Mouse (Mus musculus): Measurements from ENCODE around the gene Btbd3. TPM values are rescaled to one million over a fixed set of nuclear protein-coding genes. Genes with fewer than 3 reads are reported as not detected.
A peak's percentile ranks its signal among the peaks of the same experiment; 100 is the strongest.

Btbd3 gene
- polyA plus RNA-seq, 1 experiment from 2014 or later = 29.2 TPM

GRCm38 (mm10) chr2:138406703-138407102 is 150.3 kb downstream of the Btbd3 start:
- no peak overlapping the region for H3K9ac ChIP-seq (replicated peaks)
- H3K9me3 ChIP-seq = no peaks in the 10 kb centered on the region
- H3K27me3 ChIP-seq = no peaks in the 10 kb centered on the region
- H3K4me1 ChIP-seq (replicated peaks) = peaks cover 10% of the 10 kb centered on the region
- H3K4me3 ChIP-seq (replicated peaks) = no peak overlapping the region
- ATAC-seq = peak; percentile 47
- no peaks in the 10 kb centered on the region for H3K36me3 ChIP-seq
- peak overlapping the region; percentile 58; the same call in 1 of the 2 replicates for H3K27ac ChIP-seq
- no peak overlapping the region for H3K4me2 ChIP-seq (replicated peaks)

- Histone ChIP-seq H3K9ac (replicated peaks) (no peak overlapping the region), H3K4me1 (replicated peaks) (0 out of 2 replicates have a peak, but pooled peaks cover 4% of the 10 kb centered on the region), H3K27ac (no peak overlapping the region), H3K27me3 (no peaks in the 10 kb centered on the region), H3K9me3 (no peaks in the 10 kb centered on the region), H3K4me2 (replicated peaks) (no peak overlapping the region), H3K4me3 (replicated peaks) (no peak overlapping the region), H3K36me3 (no peaks in the 10 kb centered on the region)
- 37% methylated on average over 5 of the region's 5 CpGs for WGBS
- no peak for ATAC-seq
These were observed 156.2 kb downstream of the Btbd3 start for GRCm38 (mm10) chr2:138412537-138412936.

GRCm38 (mm10) chr2:138422321-138422720 is 166.0 kb downstream of the Btbd3 start:
- Histone ChIP-seq H3K4me3 (replicated peaks) (no peak overlapping the region), H3K4me2 (replicated peaks) (no peak overlapping the region), H3K27ac (no peak overlapping the region), H3K27me3 (no peaks in the 10 kb centered on the region), H3K4me1 (replicated peaks) (peaks cover 3% of the 10 kb centered on the region; the same call in 1 of the 2 replicates), H3K36me3 (no peaks in the 10 kb centered on the region), H3K9me3 (no peaks in the 10 kb centered on the region), H3K9ac (replicated peaks) (no peak overlapping the region)
- no peak for ATAC-seq
- 87% methylated on average over 2 of the region's 2 CpGs for WGBS

GRCm38 (mm10) chr2:138431991-138432390 is 175.6 kb downstream of the Btbd3 start:
- no peaks in the 10 kb centered on the region for H3K27me3 ChIP-seq
- ATAC-seq = no peak

GRCm38 (mm10) chr2:138446466-138446865 is 190.1 kb downstream of the Btbd3 start:
- no peak overlapping the region for H3K4me3 ChIP-seq (replicated peaks)
- H3K27me3 ChIP-seq = peaks cover 14% of the 10 kb centered on the region
- H3K4me2 ChIP-seq (replicated peaks) = no peak overlapping the region
- no peaks in the 10 kb centered on the region for H3K9me3 ChIP-seq
- ATAC-seq = 0 out of 2 replicates have a peak, but pooled peaks have one; percentile 50
- H3K27ac ChIP-seq = no peak overlapping the region
- no peak overlapping the region for H3K9ac ChIP-seq (replicated peaks)
- peaks cover 10% of the 10 kb centered on the region for H3K4me1 ChIP-seq (replicated peaks)
- WGBS = 17% methylated on average over 3 of the region's 3 CpGs
- H3K36me3 ChIP-seq = no peaks in the 10 kb centered on the region

More at GRCm38 (mm10) chr2:138431991-138432390, 175.6 kb downstream of the Btbd3 start:
- Histone ChIP-seq H3K36me3 (no peaks in the 10 kb centered on the region), H3K4me1 (replicated peaks) (no peaks in the 10 kb centered on the region), H3K9me3 (no peaks in the 10 kb centered on the region), H3K9ac (replicated peaks) (no peak overlapping the region), H3K4me3 (replicated peaks) (no peak overlapping the region), H3K27ac (no peak overlapping the region), H3K4me2 (replicated peaks) (no peak overlapping the region)
- 48% methylated on average over 2 of the region's 2 CpGs for WGBS

GRCm38 (mm10) chr2:138446943-138447342 is 190.6 kb downstream of the Btbd3 start:
- 47% methylated on average over 7 of the region's 7 CpGs for WGBS
- 0 out of 2 replicates have a peak, but pooled peaks have one; percentile 43 for ATAC-seq

GRCm38 (mm10) chr2:138447681-138448080 is 191.3 kb downstream of the Btbd3 start:
- Histone ChIP-seq H3K4me1 (replicated peaks) (peaks cover 10% of the 10 kb centered on the region), H3K36me3 (no peaks in the 10 kb centered on the region), H3K27ac (no peak overlapping the region), H3K9ac (replicated peaks) (no peak overlapping the region), H3K9me3 (no peaks in the 10 kb centered on the region), H3K4me2 (replicated peaks) (no peak overlapping the region), H3K4me3 (replicated peaks) (no peak overlapping the region), H3K27me3 (peaks cover 14% of the 10 kb centered on the region)
- WGBS = 95% methylated on average over 3 of the region's 3 CpGs
- ATAC-seq = no peak

More at GRCm38 (mm10) chr2:138446943-138447342, 190.6 kb downstream of the Btbd3 start:
- Histone ChIP-seq H3K27ac (no peak overlapping the region), H3K4me1 (replicated peaks) (peaks cover 10% of the 10 kb centered on the region), H3K4me3 (replicated peaks) (no peak overlapping the region), H3K36me3 (no peaks in the 10 kb centered on the region), H3K27me3 (peaks cover 14% of the 10 kb centered on the region), H3K9me3 (no peaks in the 10 kb centered on the region), H3K4me2 (replicated peaks) (no peak overlapping the region), H3K9ac (replicated peaks) (no peak overlapping the region)

- no peaks in the 10 kb centered on the region for H3K9me3 ChIP-seq
These were observed 211.7 kb downstream of the Btbd3 start for GRCm38 (mm10) chr2:138468046-138468572.

GRCm38 (mm10) chr2:138473407-138473806 is 217.0 kb downstream of the Btbd3 start:
- H3K36me3 ChIP-seq = no peaks in the 10 kb centered on the region
- H3K4me2 ChIP-seq (replicated peaks) = no peak overlapping the region
- no peak for ATAC-seq
- H3K9me3 ChIP-seq = no peaks in the 10 kb centered on the region
- no peak overlapping the region for H3K9ac ChIP-seq (replicated peaks)
- no peaks in the 10 kb centered on the region for H3K27me3 ChIP-seq
- 75% methylated on average over 5 of the region's 5 CpGs for WGBS
- no peak overlapping the region for H3K27ac ChIP-seq
- no peaks in the 10 kb centered on the region for H3K4me1 ChIP-seq (replicated peaks)
- no peak overlapping the region for H3K4me3 ChIP-seq (replicated peaks)

More at GRCm38 (mm10) chr2:138468046-138468572, 211.7 kb downstream of the Btbd3 start:
- Histone ChIP-seq H3K36me3 (no peaks in the 10 kb centered on the region), H3K4me2 (replicated peaks) (no peak overlapping the region), H3K4me1 (replicated peaks) (no peaks in the 10 kb centered on the region), H3K27ac (no peak overlapping the region), H3K4me3 (replicated peaks) (no peak overlapping the region), H3K9ac (replicated peaks) (no peak overlapping the region), H3K27me3 (no peaks in the 10 kb centered on the region)
- ATAC-seq = no peak
- WGBS = 78% methylated on average over 21 of the region's 22 CpGs

GRCm38 (mm10) chr2:138476486-138476885 is 220.1 kb downstream of the Btbd3 start:
- no peak overlapping the region for H3K9ac ChIP-seq (replicated peaks)
- no peak overlapping the region for H3K27ac ChIP-seq
- no peaks in the 10 kb centered on the region for H3K4me1 ChIP-seq (replicated peaks)
- no peak for ATAC-seq
- H3K27me3 ChIP-seq = no peaks in the 10 kb centered on the region
- WGBS = 90% methylated on average over 3 of the region's 3 CpGs
- H3K9me3 ChIP-seq = no peaks in the 10 kb centered on the region
- H3K4me2 ChIP-seq (replicated peaks) = no peak overlapping the region
- H3K36me3 ChIP-seq = no peaks in the 10 kb centered on the region
- H3K4me3 ChIP-seq (replicated peaks) = no peak overlapping the region

- Histone ChIP-seq H3K9ac (replicated peaks) (no peak overlapping the region), H3K36me3 (no peaks in the 10 kb centered on the region), H3K4me2 (replicated peaks) (no peak overlapping the region), H3K4me1 (replicated peaks) (no peaks in the 10 kb centered on the region), H3K4me3 (replicated peaks) (no peak overlapping the region), H3K27ac (no peak overlapping the region), H3K27me3 (no peaks in the 10 kb centered on the region), H3K9me3 (no peaks in the 10 kb centered on the region)
- ATAC-seq = no peak
- 92% methylated on average over 5 of the region's 5 CpGs for WGBS
These were observed 220.9 kb downstream of the Btbd3 start for GRCm38 (mm10) chr2:138477278-138477677.

- Histone ChIP-seq H3K27me3 (no peaks in the 10 kb centered on the region), H3K27ac (no peak overlapping the region), H3K36me3 (no peaks in the 10 kb centered on the region), H3K4me3 (replicated peaks) (no peak overlapping the region), H3K9me3 (no peaks in the 10 kb centered on the region), H3K9ac (replicated peaks) (no peak overlapping the region), H3K4me2 (replicated peaks) (no peak overlapping the region), H3K4me1 (replicated peaks) (no peaks in the 10 kb centered on the region)
- no peak for ATAC-seq
- whole genome bisulfite sequencing = 88% methylated on average over 3 of the region's 3 CpGs
These were observed 226.2 kb downstream of the Btbd3 start for GRCm38 (mm10) chr2:138482541-138482940.

GRCm38 (mm10) chr2:138484871-138485270 is 228.5 kb downstream of the Btbd3 start:
- Histone ChIP-seq H3K4me2 (replicated peaks) (no peak overlapping the region), H3K4me1 (replicated peaks) (no peaks in the 10 kb centered on the region), H3K4me3 (replicated peaks) (no peak overlapping the region), H3K36me3 (no peaks in the 10 kb centered on the region), H3K27ac (no peak overlapping the region), H3K9me3 (no peaks in the 10 kb centered on the region), H3K27me3 (no peaks in the 10 kb centered on the region), H3K9ac (replicated peaks) (no peak overlapping the region)
- 89% methylated on average over 4 of the region's 4 CpGs for WGBS
- ATAC-seq = no peak

Data from midbrain, embryonic 13.5 days (tissue).